Mouse (Mus musculus): ENCODE results near the gene Cyp2d11.

DNA sequence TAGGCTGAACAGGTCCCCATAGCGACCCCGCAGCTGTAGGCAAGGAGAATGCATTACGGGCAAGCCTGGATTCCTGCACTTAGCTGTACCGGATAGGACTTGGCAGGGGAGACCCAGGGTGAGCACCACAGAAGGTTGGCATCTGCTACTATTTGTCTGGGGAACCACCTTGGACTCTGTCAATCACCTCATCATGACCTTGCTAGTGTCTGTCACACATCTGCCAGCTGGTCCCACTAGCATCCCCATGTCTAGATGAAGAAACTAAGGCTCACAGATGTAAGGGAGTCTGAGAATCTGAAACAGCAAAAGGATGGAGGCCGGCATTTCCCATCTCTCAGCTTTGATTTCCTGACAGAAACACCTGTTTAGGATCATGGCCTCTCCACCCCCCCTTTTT, 19.4 kb downstream of the Cyp2d11 start:
- TF ChIP-seq TAL1 (IDR thresholded peaks at IDR 0.05; ENCODE audit: low read length) = no peak
- TF ChIP-seq GATA1 (IDR thresholded peaks at IDR 0.05; ENCODE audit: low read length) = no peak
